Mouse (Mus musculus) gastrocnemius, postnatal 4 days (tissue): ENCODE data around the gene Dmc1. TPM values are rescaled to one million over a fixed set of nuclear protein-coding genes. Genes with fewer than 3 reads are reported as not detected.

Source experiments
- DNase-seq, 2 experiments: peaks; one replicate each; pipeline ENCODE4 v3.0.0; 2021 to 2022; ENCODE audit warnings: low spot score in 2 of 2, mixed read lengths in 2 of 2
- microRNA-seq: library from miRNA; unstranded; fragments of <30 nt; microRNA quantifications from one replicate; pipeline ENCODE4 v1.2.0, GENCODE M21; 2021
- total RNA-seq, 2 experiments: library from RNA; stranded (reverse); gene quantifications; 2 replicates each; pipeline ENCODE4 v1.2.3; 2021

Dmc1 gene
- total RNA-seq, 2 experiments from 2014 or later = 1.7 to 3.6 TPM

DNA sequence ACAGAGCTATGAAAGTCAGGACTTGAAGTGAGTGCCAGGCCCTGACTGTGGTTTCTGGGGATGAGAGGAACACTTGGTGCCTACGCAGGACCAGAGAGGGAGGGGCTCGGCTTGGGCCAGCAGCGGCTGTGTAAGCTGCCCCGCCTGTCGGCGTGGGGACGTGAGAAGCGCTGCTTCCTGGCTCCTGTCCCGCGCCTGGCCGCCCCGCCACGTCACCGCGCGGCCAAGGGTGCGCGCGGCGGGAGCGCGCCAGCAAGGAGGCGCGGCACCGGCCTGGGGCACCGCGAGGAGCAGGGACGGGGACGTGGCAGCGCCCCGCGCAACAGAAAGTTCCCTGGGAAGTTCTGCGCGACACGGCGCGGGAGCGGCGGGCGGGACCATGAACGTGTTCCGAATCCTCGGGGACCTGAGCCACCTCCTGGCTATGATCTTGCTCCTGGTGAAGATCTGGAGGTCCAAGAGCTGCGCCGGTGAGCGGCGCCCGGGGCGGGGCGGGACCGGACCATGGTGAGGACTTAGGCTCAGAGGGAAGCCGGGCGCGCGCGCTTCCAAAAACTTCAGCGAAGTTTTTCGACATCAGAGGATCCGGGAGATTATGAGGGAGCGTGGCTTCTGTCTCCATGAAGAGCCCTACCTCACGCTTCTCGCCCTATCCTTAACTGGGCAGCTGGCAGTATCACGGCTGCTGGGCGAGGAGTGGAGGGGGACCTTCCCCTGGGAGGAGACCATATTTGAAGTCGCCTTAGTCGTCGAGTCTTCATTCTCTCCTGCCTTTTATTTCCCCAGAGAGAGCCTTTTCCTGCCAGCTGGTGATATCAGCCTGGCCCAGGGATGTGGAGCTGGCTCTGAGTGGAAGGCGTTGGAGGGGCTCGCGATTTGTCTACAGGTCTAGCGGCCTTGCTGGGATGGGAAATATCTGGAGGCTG lies 88.5 kb downstream of the Dmc1 start, which contains the start of gene Kdelr3:
Kdelr3 (plus strand) TSS at position 241 of the 926 bp plus-strand sequence.
- DNase-seq = peak; percentile 78 to 88

DNA sequence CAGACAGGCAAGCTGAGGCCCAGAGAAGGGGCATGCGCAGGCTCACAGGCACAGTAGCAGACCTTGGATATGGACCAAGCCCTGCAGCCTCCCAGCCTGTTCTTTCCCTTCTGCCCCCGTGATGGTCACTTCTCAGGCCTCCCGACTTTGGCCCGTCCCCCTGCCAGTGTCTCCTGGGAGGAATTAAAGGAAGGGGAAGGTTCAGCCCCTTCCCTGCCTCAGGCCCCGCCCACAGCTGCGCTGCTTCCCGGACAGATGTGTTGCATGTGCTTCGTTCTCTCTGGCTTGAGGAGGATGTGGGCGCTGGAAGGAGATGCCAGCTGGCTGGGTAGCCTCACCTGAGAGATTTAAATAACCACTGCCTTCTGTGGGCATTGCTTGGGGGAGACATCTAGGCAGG lies 91.0 kb downstream of the Dmc1 start:
- no peak for DNase-seq

DNA sequence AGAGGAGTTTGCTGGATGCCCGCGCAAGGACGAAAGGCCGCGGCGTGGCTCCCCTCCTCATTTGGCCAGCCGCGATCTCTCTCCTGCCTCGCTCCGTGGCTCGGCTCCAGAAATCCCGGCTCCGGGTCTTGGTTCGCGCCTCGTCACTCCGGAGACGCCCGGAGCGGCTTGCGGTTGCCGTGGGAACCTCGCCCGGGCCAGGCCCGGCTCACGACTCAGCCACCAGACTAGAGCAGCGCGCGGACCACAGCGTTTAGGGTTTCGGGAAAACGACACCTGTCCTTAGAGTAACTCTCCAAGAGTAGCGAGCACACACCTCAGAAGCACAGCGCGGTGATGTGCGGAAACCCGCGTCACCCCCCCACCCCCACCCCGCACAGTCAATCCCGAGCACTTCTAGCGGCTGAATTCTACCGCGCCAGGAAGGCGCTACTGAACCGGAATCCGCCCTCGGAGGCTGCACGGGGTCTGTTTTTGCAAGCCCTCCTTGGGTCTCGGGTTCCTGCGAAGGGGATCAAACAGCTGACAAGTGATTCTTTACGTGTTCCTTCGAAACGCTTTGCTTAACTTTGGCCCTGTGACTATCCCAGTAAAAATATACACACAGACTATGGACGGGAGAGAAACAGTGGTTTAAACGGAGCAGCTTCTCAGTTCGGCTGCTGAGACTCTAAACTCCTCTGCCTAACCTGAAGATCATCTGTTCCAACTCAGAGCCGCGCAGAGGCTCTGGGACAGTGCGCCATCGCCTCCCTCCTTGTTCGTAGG lies 93.2 kb downstream of the Dmc1 start:
- peak; percentile 77 to 89 for DNase-seq

Small RNA genes within 50 kb of the gene (microRNA-seq; reads per million reads assigned to microRNA genes)
- gene Gm27903 = not detected

Other genes starting within 250 kb of the Dmc1 start
- gene Tmem184b, start 201.5 kb downstream of the Dmc1 start, total RNA-seq = 10 to 100 TPM; 72.4 to 77.4 TPM
- gene Csnk1e, start 149.5 kb downstream of the Dmc1 start, total RNA-seq = 10 to 100 TPM; 81.1 to 89.2 TPM
- under 1 TPM in 1 of 2 experiments, not detected in 1; 0.13 TPM for gene Kcnj4, start 99.9 kb downstream of the Dmc1 start, total RNA-seq
- gene Kdelr3, start 88.7 kb downstream of the Dmc1 start, total RNA-seq = 10 to 100 TPM; 49.1 to 55.1 TPM
- 100 to 1,000 TPM; 210 to 254 TPM for gene Ddx17, start 58.4 kb downstream of the Dmc1 start, total RNA-seq
- 1 to 10 TPM; 1.7 to 2.1 TPM for gene Fam227a, start 53.8 kb upstream of the Dmc1 start, total RNA-seq
- 10 to 100 TPM; 29.9 to 32.1 TPM for gene Cby1, start 54.1 kb upstream of the Dmc1 start, total RNA-seq
- gene Tomm22, start 65.8 kb upstream of the Dmc1 start, total RNA-seq = 100 to 1,000 TPM; 110 to 114 TPM
- 10 to 100 TPM; 16.6 to 17.4 TPM for gene Josd1, start 82.8 kb upstream of the Dmc1 start, total RNA-seq
- gene Gtpbp1, start 85.7 kb upstream of the Dmc1 start, total RNA-seq = 10 to 100 TPM; 20.7 to 22.5 TPM
- gene Sun2, start 137.4 kb upstream of the Dmc1 start, total RNA-seq = 10 to 100 TPM; 60.4 to 61.3 TPM
- gene Dnal4, start 172.7 kb upstream of the Dmc1 start, total RNA-seq = 10 to 100 TPM; 19.0 to 19.2 TPM
- 1 to 10 TPM; 7.7 to 8.2 TPM for gene Nptxr, start 199.7 kb upstream of the Dmc1 start, total RNA-seq
- gene Npcd, start 229.1 kb upstream of the Dmc1 start, total RNA-seq = 1 to 10 TPM; 1.3 to 1.5 TPM
- gene Cbx6, start 229.6 kb upstream of the Dmc1 start, total RNA-seq = 10 to 100 TPM; 58.9 to 59.7 TPM